Mouse (Mus musculus) gastrocnemius, postnatal 10 days (tissue): ENCODE measurements around the gene Stau1. TPM values are rescaled to one million over a fixed set of nuclear protein-coding genes. Genes with fewer than 3 reads are reported as not detected.

Experiments
- DNase-seq: peaks from one replicate; pipeline ENCODE4 v3.0.0; 2021; ENCODE audit warnings: mixed read lengths
- total RNA-seq, 2 experiments: library from RNA; stranded (reverse); gene quantifications; 2 replicates each; pipeline ENCODE4 v1.2.3; 2021

The Stau1 gene
- total RNA-seq, 2 experiments from 2014 or later: 44.9 to 57.9 TPM

DNA sequence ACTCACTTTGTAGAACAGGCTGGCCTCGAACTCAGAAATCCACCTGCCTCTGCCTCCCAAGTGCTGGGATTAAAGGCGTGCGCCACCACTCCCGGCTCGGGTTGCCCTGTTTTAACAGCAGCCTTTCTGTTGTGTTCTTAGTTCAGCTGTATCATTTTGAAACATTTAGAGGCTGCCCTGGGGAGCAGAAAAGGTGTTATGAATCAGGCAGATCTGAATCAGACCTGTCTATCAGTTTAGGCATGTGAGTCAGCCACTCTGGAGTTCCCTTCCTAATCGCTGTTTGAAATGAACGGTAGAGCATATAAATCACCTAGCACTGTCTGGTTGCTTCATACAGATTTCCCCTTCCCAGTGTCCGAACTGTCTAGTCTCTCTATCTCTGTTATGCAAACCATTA, 85.6 kb downstream of the Stau1 start:
- DNase-seq: no peak

GRCm38 (mm10) chr2:166909729-166910128, 86.4 kb downstream of the Stau1 start:
- DNase-seq: no peak

DNA sequence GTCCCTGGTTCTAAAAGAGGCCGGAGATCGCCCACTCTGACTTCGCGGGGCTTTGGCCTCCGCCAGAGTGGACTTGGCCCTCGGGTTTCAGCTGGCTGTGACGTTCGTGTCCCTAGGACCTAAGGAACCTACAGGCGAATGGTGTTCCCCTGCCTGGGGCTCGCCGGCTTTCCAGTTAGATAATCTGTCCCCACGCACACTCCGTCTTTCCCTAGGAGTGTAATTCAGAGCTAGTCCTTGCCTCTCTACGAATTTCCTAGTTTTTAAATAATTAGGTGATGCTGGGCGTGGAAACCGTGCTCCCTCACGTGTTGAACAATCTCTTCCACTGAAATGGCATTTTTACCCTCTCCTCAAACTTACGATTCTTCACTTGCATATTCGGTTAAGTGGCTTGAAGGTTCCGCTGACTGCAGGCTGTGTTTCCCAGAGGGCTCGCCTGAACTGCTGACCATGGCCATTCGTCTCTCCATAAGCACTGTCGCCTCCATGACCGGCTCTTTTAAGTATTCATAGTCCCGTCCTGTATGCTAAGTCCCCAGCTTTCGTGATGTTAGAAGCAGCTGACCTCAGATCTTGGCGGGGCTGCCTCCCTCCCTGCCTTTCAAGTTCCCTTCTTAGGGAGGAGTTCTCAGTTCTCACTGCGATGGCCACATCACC, 89.4 kb downstream of the Stau1 start:
- no peak for DNase-seq

GRCm38 (mm10) chr2:166905711-166906522, 90.2 kb downstream of the Stau1 start, which contains the start of gene Cse1l:
Gene Cse1l, plus strand, starts transcription at chr2:166906040.
- DNase-seq: peak; percentile 98

DNA sequence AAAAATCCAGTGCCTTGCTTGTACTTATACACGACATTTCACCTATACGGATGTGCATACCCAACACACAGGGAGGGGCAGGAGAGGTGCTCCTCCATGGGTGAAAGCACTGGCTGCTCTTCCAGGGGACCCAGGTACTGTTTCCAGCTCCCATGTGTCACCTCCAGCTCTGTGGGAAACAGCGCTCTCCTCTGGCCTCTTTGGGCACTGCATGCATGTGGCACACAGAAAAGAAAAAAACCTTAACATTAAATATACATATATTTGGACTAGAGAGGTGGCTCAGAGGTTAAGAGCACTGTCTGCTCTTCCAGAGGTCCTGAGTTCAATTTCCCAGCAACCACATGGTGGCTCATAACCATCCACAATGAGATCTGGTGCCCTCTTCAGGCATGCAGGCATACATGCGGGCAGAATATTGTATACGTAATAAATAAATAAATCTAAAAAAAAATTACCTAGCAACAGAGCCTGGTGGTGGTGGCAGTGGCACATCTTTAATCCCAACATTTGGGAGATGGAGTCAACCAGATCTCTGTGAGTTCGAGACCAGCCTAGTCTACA, 92.3 kb downstream of the Stau1 start:
- no peak for DNase-seq

DNA sequence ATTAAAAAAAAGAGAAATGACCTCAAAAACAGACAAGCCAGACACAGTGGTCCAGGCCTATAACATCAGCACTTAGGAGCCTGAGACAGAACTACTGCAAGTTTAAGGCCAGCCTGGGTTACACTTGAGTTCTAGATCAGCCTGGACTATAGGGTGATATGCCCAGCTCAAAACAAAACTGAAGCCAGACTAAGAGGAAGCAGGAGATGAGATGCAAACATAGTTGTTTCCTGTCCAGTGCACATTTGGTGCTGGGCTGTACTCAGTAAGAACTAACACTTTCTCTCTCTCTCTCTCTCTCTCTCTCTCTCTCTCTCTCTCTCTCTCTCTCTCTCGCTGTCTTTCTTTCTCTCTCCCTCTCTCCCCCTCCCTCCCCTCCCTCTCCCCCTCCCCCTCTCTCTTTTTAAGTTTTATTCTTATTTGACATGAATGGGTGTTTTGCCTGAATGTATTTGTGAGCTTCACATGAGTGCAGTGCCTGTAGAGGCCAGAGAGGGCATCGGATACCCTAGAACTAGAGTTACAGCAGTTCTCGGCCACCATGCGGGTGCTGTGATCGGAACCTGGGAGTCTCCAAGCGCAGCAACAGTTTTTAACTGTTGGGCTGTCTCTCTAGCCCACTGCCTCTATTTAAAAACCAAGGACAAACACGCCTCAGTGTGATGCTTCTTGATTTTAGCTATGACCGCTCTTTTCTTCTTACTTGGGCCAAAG, 95.2 kb downstream of the Stau1 start:
- no peak for DNase-seq

DNA sequence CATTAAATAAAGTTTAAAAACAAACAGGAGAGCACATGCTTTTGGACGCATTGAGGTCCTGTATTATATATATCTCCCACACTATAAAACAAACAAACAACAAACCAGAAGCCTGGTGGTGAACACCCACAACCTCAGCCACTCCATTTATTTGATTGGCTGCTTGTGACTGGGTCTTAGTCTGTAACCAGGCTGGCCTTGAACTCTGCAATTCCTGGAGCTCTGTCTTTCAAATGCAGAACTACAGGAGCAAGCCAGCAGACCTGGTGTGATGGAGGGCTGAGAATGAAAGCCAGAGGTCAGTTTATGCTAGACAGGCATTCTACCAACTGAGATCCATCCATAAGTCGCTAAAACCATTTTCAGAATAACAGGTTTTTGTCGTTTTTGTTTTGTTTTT, 96.4 kb downstream of the Stau1 start:
- no peak for DNase-seq

DNA sequence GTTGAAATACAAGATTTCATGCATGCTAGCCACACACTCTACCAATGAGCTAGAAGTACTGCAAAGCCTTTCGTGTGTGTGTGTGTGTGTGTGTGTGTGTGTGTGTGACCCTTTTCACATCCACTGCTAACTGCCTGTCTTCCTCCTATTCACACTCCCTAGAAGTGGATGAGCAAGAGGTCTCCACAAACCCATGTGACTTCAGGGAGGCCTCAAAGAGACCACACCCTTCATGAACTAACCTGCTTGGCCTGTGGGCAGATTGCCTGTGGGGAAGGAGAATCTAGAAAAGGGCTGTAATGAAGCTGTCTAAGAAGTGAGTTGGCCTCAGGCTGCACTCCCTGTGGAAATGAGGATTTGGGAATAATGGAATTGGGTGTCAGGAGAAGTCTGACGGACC, 96.9 kb downstream of the Stau1 start:
- no peak for DNase-seq

Other genes starting within 250 kb of the Stau1 start
- gene Trp53rkb, start 203.8 kb downstream of the Stau1 start, total RNA-seq: 1 to 10 TPM; 3.4 to 4.1 TPM
- gene Arfgef2, start 190.7 kb downstream of the Stau1 start, total RNA-seq: 10 to 100 TPM; 18.8 to 22.8 TPM
- gene Cse1l, start 90.3 kb downstream of the Stau1 start, total RNA-seq: 10 to 100 TPM; 52.2 to 52.4 TPM
- gene Ddx27, start 18.9 kb upstream of the Stau1 start, total RNA-seq: 10 to 100 TPM; 11.9 to 16.9 TPM
- gene Znfx1, start 66.7 kb upstream of the Stau1 start, total RNA-seq: 10 to 100 TPM; 13.5 to 16.2 TPM
- 10 to 100 TPM; 35.0 to 35.2 TPM for gene Kcnb1, start 193.9 kb upstream of the Stau1 start, total RNA-seq
- 10 to 100 TPM; 13.7 to 17.8 TPM for gene Ptgis, start 244.3 kb upstream of the Stau1 start, total RNA-seq